Mouse (Mus musculus): ENCODE results near the gene Gorasp2. TPM values are rescaled to one million over a fixed set of nuclear protein-coding genes. Genes with fewer than 3 reads are reported as not detected.

Gorasp2 gene
- 142 and 151 TPM in 2 replicates for polyA plus RNA-seq (2014; fragmentation: Nextera tagmentation; extraction: Ambion mirVana)

- Histone ChIP-seq H3K36me3 (ENCODE audit: control insufficient read depth, insufficient read depth, low read length) (no peaks in the 10 kb centered on the region), H3K4me1 (ENCODE audit: control insufficient read depth, insufficient read depth, low read length) (peaks cover 7% of the 10 kb centered on the region), H3K27ac (ENCODE audit: low read depth, low read length) (peak within 1 kb of the TSS; percentile 74), H3K9ac (ENCODE audit: low read length) (peak within 1 kb of the TSS; percentile 86), H3K4me2 (peak within 1 kb of the TSS; percentile 80), H3K27me3 (ENCODE audit: control insufficient read depth, insufficient read depth, low read length) (no peaks in the 10 kb centered on the region), H3K4me3 (ENCODE audit: low read depth, low read length) (peak within 1 kb of the TSS; percentile 72), H3K9me3 (ENCODE audit: control insufficient read depth, low read length) (no peaks in the 10 kb centered on the region)
- DNase-seq (ENCODE audit: low spot score, missing footprints) = peak; percentile 100
- WGBS = 1% methylated on average over 62 of the region's 64 CpGs
- ATAC-seq (ENCODE audit: low FRiP score) = peak; percentile 97
Measured at GRCm38 (mm10) chr2:70660887-70661714, at the start of gene Gorasp2. Gene Gorasp2 (plus strand): TSS chr2:70661576.

GRCm38 (mm10) chr2:70614745-70615351 is 46.5 kb upstream of the Gorasp2 start:
- H3K36me3 ChIP-seq (ENCODE audit: control insufficient read depth, insufficient read depth, low read length) = no peaks in the 10 kb centered on the region
- DNase-seq (ENCODE audit: low spot score, missing footprints) = no peak
- H3K4me1 ChIP-seq (ENCODE audit: control insufficient read depth, insufficient read depth, low read length) = no peaks in the 10 kb centered on the region
- H3K9me3 ChIP-seq (ENCODE audit: control insufficient read depth, low read length) = no peaks in the 10 kb centered on the region
- no peak for ATAC-seq (ENCODE audit: low FRiP score)
- no peaks in the 10 kb centered on the region for H3K27me3 ChIP-seq (ENCODE audit: control insufficient read depth, insufficient read depth, low read length)
- H3K4me2 ChIP-seq = no peak overlapping the region
- 85% methylated on average over 7 of the region's 7 CpGs for WGBS
- no peak overlapping the region for H3K27ac ChIP-seq (ENCODE audit: low read depth, low read length)
- no peak overlapping the region for H3K4me3 ChIP-seq (ENCODE audit: low read depth, low read length)
- H3K9ac ChIP-seq (ENCODE audit: low read length) = no peak overlapping the region

- WGBS = 83% methylated on average over 2 of the region's 2 CpGs
- H3K27ac ChIP-seq (ENCODE audit: low read depth, low read length) = no peak overlapping the region
- DNase-seq (ENCODE audit: low spot score, missing footprints) (no peak), ATAC-seq (ENCODE audit: low FRiP score) (no peak)
- no peaks in the 10 kb centered on the region for H3K4me1 ChIP-seq (ENCODE audit: control insufficient read depth, insufficient read depth, low read length)
- H3K9me3 ChIP-seq (ENCODE audit: control insufficient read depth, low read length) = no peaks in the 10 kb centered on the region
- no peaks in the 10 kb centered on the region for H3K36me3 ChIP-seq (ENCODE audit: control insufficient read depth, insufficient read depth, low read length)
- H3K4me2 ChIP-seq = no peak overlapping the region
- H3K27me3 ChIP-seq (ENCODE audit: control insufficient read depth, insufficient read depth, low read length) = no peaks in the 10 kb centered on the region
- H3K4me3 ChIP-seq (ENCODE audit: low read depth, low read length) = no peak overlapping the region
- H3K9ac ChIP-seq (ENCODE audit: low read length) = no peak overlapping the region
Measured at GRCm38 (mm10) chr2:70616076-70616475, 45.3 kb upstream of the Gorasp2 start.

GRCm38 (mm10) chr2:70616617-70617016 is 44.8 kb upstream of the Gorasp2 start:
- WGBS = 71% methylated on average over 3 of the region's 3 CpGs
- no peak for ATAC-seq (ENCODE audit: low FRiP score)
- no peaks in the 10 kb centered on the region for H3K4me1 ChIP-seq (ENCODE audit: control insufficient read depth, insufficient read depth, low read length)

GRCm38 (mm10) chr2:70619232-70619835 is 42.0 kb upstream of the Gorasp2 start:
- Histone ChIP-seq H3K9ac (ENCODE audit: low read length) (no peak overlapping the region), H3K4me2 (no peak overlapping the region), H3K36me3 (ENCODE audit: control insufficient read depth, insufficient read depth, low read length) (no peaks in the 10 kb centered on the region), H3K27me3 (ENCODE audit: control insufficient read depth, insufficient read depth, low read length) (no peaks in the 10 kb centered on the region), H3K9me3 (ENCODE audit: control insufficient read depth, low read length) (no peaks in the 10 kb centered on the region), H3K4me1 (ENCODE audit: control insufficient read depth, insufficient read depth, low read length) (no peaks in the 10 kb centered on the region), H3K4me3 (ENCODE audit: low read depth, low read length) (no peak overlapping the region), H3K27ac (ENCODE audit: low read depth, low read length) (no peak overlapping the region)
- no peak for ATAC-seq (ENCODE audit: low FRiP score)
- no peak for DNase-seq (ENCODE audit: low spot score, missing footprints)
- WGBS = 88% methylated on average over 6 of the region's 6 CpGs

More at GRCm38 (mm10) chr2:70616617-70617016, 44.8 kb upstream of the Gorasp2 start:
- H3K27ac ChIP-seq (ENCODE audit: low read depth, low read length) = no peak overlapping the region
- no peak overlapping the region for H3K4me2 ChIP-seq
- H3K27me3 ChIP-seq (ENCODE audit: control insufficient read depth, insufficient read depth, low read length) = no peaks in the 10 kb centered on the region
- H3K4me3 ChIP-seq (ENCODE audit: low read depth, low read length) = no peak overlapping the region
- H3K36me3 ChIP-seq (ENCODE audit: control insufficient read depth, insufficient read depth, low read length) = no peaks in the 10 kb centered on the region
- no peaks in the 10 kb centered on the region for H3K9me3 ChIP-seq (ENCODE audit: control insufficient read depth, low read length)
- H3K9ac ChIP-seq (ENCODE audit: low read length) = no peak overlapping the region
- DNase-seq (ENCODE audit: low spot score, missing footprints) = no peak

GRCm38 (mm10) chr2:70620225-70620624 is 41.2 kb upstream of the Gorasp2 start:
- no peaks in the 10 kb centered on the region for H3K27me3 ChIP-seq (ENCODE audit: control insufficient read depth, insufficient read depth, low read length)
- 13% methylated on average over 6 of the region's 6 CpGs for WGBS

GRCm38 (mm10) chr2:70622244-70622643 is 39.1 kb upstream of the Gorasp2 start:
- Histone ChIP-seq H3K27ac (ENCODE audit: low read depth, low read length) (no peak overlapping the region), H3K9ac (ENCODE audit: low read length) (no peak overlapping the region), H3K9me3 (ENCODE audit: control insufficient read depth, low read length) (no peaks in the 10 kb centered on the region), H3K4me1 (ENCODE audit: control insufficient read depth, insufficient read depth, low read length) (no peaks in the 10 kb centered on the region), H3K4me2 (no peak overlapping the region), H3K27me3 (ENCODE audit: control insufficient read depth, insufficient read depth, low read length) (no peaks in the 10 kb centered on the region), H3K4me3 (ENCODE audit: low read depth, low read length) (no peak overlapping the region), H3K36me3 (ENCODE audit: control insufficient read depth, insufficient read depth, low read length) (no peaks in the 10 kb centered on the region)
- ATAC-seq (ENCODE audit: low FRiP score) (no peak), DNase-seq (ENCODE audit: low spot score, missing footprints) (no peak)
- 55% methylated on average over 4 of the region's 4 CpGs for WGBS

More at GRCm38 (mm10) chr2:70620225-70620624, 41.2 kb upstream of the Gorasp2 start:
- DNase-seq (ENCODE audit: low spot score, missing footprints) (peak; percentile 93), ATAC-seq (ENCODE audit: low FRiP score) (no peak)
- no peak overlapping the region for H3K4me2 ChIP-seq
- H3K9me3 ChIP-seq (ENCODE audit: control insufficient read depth, low read length) = no peaks in the 10 kb centered on the region
- H3K4me3 ChIP-seq (ENCODE audit: low read depth, low read length) = no peak overlapping the region
- H3K9ac ChIP-seq (ENCODE audit: low read length) = no peak overlapping the region
- H3K4me1 ChIP-seq (ENCODE audit: control insufficient read depth, insufficient read depth, low read length) = no peaks in the 10 kb centered on the region
- H3K27ac ChIP-seq (ENCODE audit: low read depth, low read length) = no peak overlapping the region
- no peaks in the 10 kb centered on the region for H3K36me3 ChIP-seq (ENCODE audit: control insufficient read depth, insufficient read depth, low read length)

GRCm38 (mm10) chr2:70625761-70626160 is 35.6 kb upstream of the Gorasp2 start:
- WGBS = 78% methylated on average over 7 of the region's 7 CpGs
- Histone ChIP-seq H3K4me3 (ENCODE audit: low read depth, low read length) (no peak overlapping the region), H3K27ac (ENCODE audit: low read depth, low read length) (no peak overlapping the region), H3K36me3 (ENCODE audit: control insufficient read depth, insufficient read depth, low read length) (no peaks in the 10 kb centered on the region), H3K9me3 (ENCODE audit: control insufficient read depth, low read length) (no peaks in the 10 kb centered on the region), H3K4me2 (no peak overlapping the region), H3K9ac (ENCODE audit: low read length) (no peak overlapping the region), H3K27me3 (ENCODE audit: control insufficient read depth, insufficient read depth, low read length) (no peaks in the 10 kb centered on the region), H3K4me1 (ENCODE audit: control insufficient read depth, insufficient read depth, low read length) (no peaks in the 10 kb centered on the region)
- DNase-seq (ENCODE audit: low spot score, missing footprints) (no peak), ATAC-seq (ENCODE audit: low FRiP score) (no peak)

- no peaks in the 10 kb centered on the region for H3K4me1 ChIP-seq (ENCODE audit: control insufficient read depth, insufficient read depth, low read length)
- no peak overlapping the region for H3K27ac ChIP-seq (ENCODE audit: low read depth, low read length)
- DNase-seq (ENCODE audit: low spot score, missing footprints) (no peak), ATAC-seq (ENCODE audit: low FRiP score) (no peak)
- no peak overlapping the region for H3K4me3 ChIP-seq (ENCODE audit: low read depth, low read length)
- H3K27me3 ChIP-seq (ENCODE audit: control insufficient read depth, insufficient read depth, low read length) = no peaks in the 10 kb centered on the region
- no peaks in the 10 kb centered on the region for H3K36me3 ChIP-seq (ENCODE audit: control insufficient read depth, insufficient read depth, low read length)
- no peak overlapping the region for H3K4me2 ChIP-seq
- no peak overlapping the region for H3K9ac ChIP-seq (ENCODE audit: low read length)
- WGBS = 92% methylated on average over 12 of the region's 12 CpGs
- H3K9me3 ChIP-seq (ENCODE audit: control insufficient read depth, low read length) = no peaks in the 10 kb centered on the region
Measured at GRCm38 (mm10) chr2:70628397-70628796, 33.0 kb upstream of the Gorasp2 start.

All from midbrain, embryonic 11.5 days (tissue).